Mouse (Mus musculus): Measurements from ENCODE around the gene Ube2e2. TPM values are rescaled to one million over a fixed set of nuclear protein-coding genes. Genes with fewer than 3 reads are reported as not detected.

Gene Ube2e2
- polyA plus RNA-seq, 2 experiments = 69.7 to 82.7 TPM

- WGBS = 93% methylated on average over 2 of the region's 2 CpGs
- Histone ChIP-seq H3K9ac (ENCODE audit: low read depth, low read length, severe bottlenecking) (no peak overlapping the region), H3K9me3 (ENCODE audit: control insufficient read depth, low read length) (no peaks in the 10 kb centered on the region), H3K4me1 (ENCODE audit: control insufficient read depth, insufficient read depth, low read length) (no peaks in the 10 kb centered on the region), H3K36me3 (ENCODE audit: control insufficient read depth, insufficient read depth, low read length) (no peaks in the 10 kb centered on the region), H3K4me2 (replicated peaks; ENCODE audit: low read depth, low read length, severe bottlenecking) (no peak overlapping the region), H3K27ac (replicated peaks; ENCODE audit: low read depth, low read length) (no peak overlapping the region), H3K4me3 (replicated peaks; ENCODE audit: low read length) (no peak overlapping the region), H3K27me3 (ENCODE audit: control insufficient read depth, insufficient read depth, low read length) (no peaks in the 10 kb centered on the region)
- DNase-seq (ENCODE audit: low spot score) = no peak
- ATAC-seq (ENCODE audit: low FRiP score, low read depth) = no peak
- TF ChIP-seq POLR2A (IDR thresholded peaks at IDR 0.05; ENCODE audit: borderline replicate concordance, extremely low read depth, insufficient read depth, insufficient read length) = no peak
Observed at GRCm38 (mm10) chr14:18667755-18668154, 226.3 kb downstream of the Ube2e2 start.

- 68% methylated on average over 1 of the region's 1 CpGs for WGBS
- H3K4me3 ChIP-seq (replicated peaks; ENCODE audit: low read length) = no peak overlapping the region
Observed at GRCm38 (mm10) chr14:18666251-18666650, 227.8 kb downstream of the Ube2e2 start.

GRCm38 (mm10) chr14:18665267-18666024 is 228.6 kb downstream of the Ube2e2 start:
- Histone ChIP-seq H3K4me3 (replicated peaks; ENCODE audit: low read length) (no peak overlapping the region), H3K4me2 (replicated peaks; ENCODE audit: low read depth, low read length, severe bottlenecking) (no peak overlapping the region), H3K27ac (replicated peaks; ENCODE audit: low read depth, low read length) (no peak overlapping the region), H3K27me3 (ENCODE audit: control insufficient read depth, insufficient read depth, low read length) (no peaks in the 10 kb centered on the region), H3K4me1 (ENCODE audit: control insufficient read depth, insufficient read depth, low read length) (no peaks in the 10 kb centered on the region), H3K9me3 (ENCODE audit: control insufficient read depth, low read length) (peaks cover 9% of the 10 kb centered on the region; the same call in 1 of the 2 replicates), H3K36me3 (ENCODE audit: control insufficient read depth, insufficient read depth, low read length) (no peaks in the 10 kb centered on the region), H3K9ac (ENCODE audit: low read depth, low read length, severe bottlenecking) (no peak overlapping the region)
- ATAC-seq (ENCODE audit: low FRiP score, low read depth) (no peak), DNase-seq (ENCODE audit: low spot score) (no peak)
- TF ChIP-seq POLR2A (IDR thresholded peaks at IDR 0.05; ENCODE audit: borderline replicate concordance, extremely low read depth, insufficient read depth, insufficient read length) = no peak
- WGBS = 87% methylated on average over 1 of the region's 1 CpGs

More at GRCm38 (mm10) chr14:18666251-18666650, 227.8 kb downstream of the Ube2e2 start:
- H3K4me2 ChIP-seq (replicated peaks; ENCODE audit: low read depth, low read length, severe bottlenecking) = no peak overlapping the region
- no peaks in the 10 kb centered on the region for H3K36me3 ChIP-seq (ENCODE audit: control insufficient read depth, insufficient read depth, low read length)
- peaks cover 9% of the 10 kb centered on the region; the same call in 1 of the 2 replicates for H3K9me3 ChIP-seq (ENCODE audit: control insufficient read depth, low read length)
- no peak for ATAC-seq (ENCODE audit: low FRiP score, low read depth)
- no peak overlapping the region for H3K9ac ChIP-seq (ENCODE audit: low read depth, low read length, severe bottlenecking)
- no peaks in the 10 kb centered on the region for H3K27me3 ChIP-seq (ENCODE audit: control insufficient read depth, insufficient read depth, low read length)
- no peak overlapping the region for H3K27ac ChIP-seq (replicated peaks; ENCODE audit: low read depth, low read length)
- no peak for DNase-seq (ENCODE audit: low spot score)
- no peaks in the 10 kb centered on the region for H3K4me1 ChIP-seq (ENCODE audit: control insufficient read depth, insufficient read depth, low read length)
- TF ChIP-seq POLR2A (IDR thresholded peaks at IDR 0.05; ENCODE audit: borderline replicate concordance, extremely low read depth, insufficient read depth, insufficient read length) = no peak

GRCm38 (mm10) chr14:18663666-18664065 is 230.4 kb downstream of the Ube2e2 start:
- Histone ChIP-seq H3K27me3 (ENCODE audit: control insufficient read depth, insufficient read depth, low read length) (no peaks in the 10 kb centered on the region), H3K36me3 (ENCODE audit: control insufficient read depth, insufficient read depth, low read length) (no peaks in the 10 kb centered on the region), H3K4me2 (replicated peaks; ENCODE audit: low read depth, low read length, severe bottlenecking) (no peak overlapping the region), H3K4me1 (ENCODE audit: control insufficient read depth, insufficient read depth, low read length) (no peaks in the 10 kb centered on the region), H3K9me3 (ENCODE audit: control insufficient read depth, low read length) (peaks cover 9% of the 10 kb centered on the region; the same call in 1 of the 2 replicates), H3K4me3 (replicated peaks; ENCODE audit: low read length) (no peak overlapping the region), H3K9ac (ENCODE audit: low read depth, low read length, severe bottlenecking) (no peak overlapping the region), H3K27ac (replicated peaks; ENCODE audit: low read depth, low read length) (no peak overlapping the region)
- no peak for TF ChIP-seq POLR2A (IDR thresholded peaks at IDR 0.05; ENCODE audit: borderline replicate concordance, extremely low read depth, insufficient read depth, insufficient read length)
- no peak for ATAC-seq (ENCODE audit: low FRiP score, low read depth)
- WGBS = 91% methylated on average over 2 of the region's 2 CpGs
- no peak for DNase-seq (ENCODE audit: low spot score)

GRCm38 (mm10) chr14:18657777-18658753 is 236.0 kb downstream of the Ube2e2 start:
- DNase-seq (ENCODE audit: low spot score) (peak; percentile 5), ATAC-seq (ENCODE audit: low FRiP score, low read depth) (no peak)
- Histone ChIP-seq H3K9ac (ENCODE audit: low read depth, low read length, severe bottlenecking) (no peak overlapping the region), H3K9me3 (ENCODE audit: control insufficient read depth, low read length) (peaks cover 9% of the 10 kb centered on the region; the same call in 1 of the 2 replicates), H3K4me1 (ENCODE audit: control insufficient read depth, insufficient read depth, low read length) (no peaks in the 10 kb centered on the region), H3K4me3 (replicated peaks; ENCODE audit: low read length) (no peak overlapping the region), H3K27me3 (ENCODE audit: control insufficient read depth, insufficient read depth, low read length) (no peaks in the 10 kb centered on the region), H3K4me2 (replicated peaks; ENCODE audit: low read depth, low read length, severe bottlenecking) (no peak overlapping the region), H3K36me3 (ENCODE audit: control insufficient read depth, insufficient read depth, low read length) (no peaks in the 10 kb centered on the region), H3K27ac (replicated peaks; ENCODE audit: low read depth, low read length) (no peak overlapping the region)
- WGBS = 76% methylated on average over 4 of the region's 4 CpGs
- no peak for TF ChIP-seq POLR2A (IDR thresholded peaks at IDR 0.05; ENCODE audit: borderline replicate concordance, extremely low read depth, insufficient read depth, insufficient read length)

Data from limb, embryonic 14.5 days (tissue).